Mouse (Mus musculus): Measurements from ENCODE around the gene Sash3. TPM values are rescaled to one million over a fixed set of nuclear protein-coding genes. Genes with fewer than 3 reads are reported as not detected.
A peak's percentile ranks its signal among the peaks of the same experiment; 100 is the strongest.

Sash3 gene
- polyA plus RNA-seq, 1 experiment from 2014 or later: 1.4 TPM

GRCm38 (mm10) chrX:48109316-48109655 lies 37.0 kb upstream of the Sash3 start:
- Histone ChIP-seq H3K4me1 (ENCODE audit: control insufficient read depth, insufficient read depth, low read length) (no peaks in the 10 kb centered on the region), H3K9ac (ENCODE audit: low read depth, low read length) (no peak overlapping the region), H3K36me3 (ENCODE audit: control insufficient read depth, insufficient read depth, low read length) (no peaks in the 10 kb centered on the region), H3K27me3 (ENCODE audit: control insufficient read depth, insufficient read depth, low read length) (no peaks in the 10 kb centered on the region), H3K27ac (ENCODE audit: low read depth, low read length) (no peak overlapping the region), H3K9me3 (ENCODE audit: control insufficient read depth, low read length) (no peaks in the 10 kb centered on the region), H3K4me2 (replicated peaks; ENCODE audit: low read depth, low read length) (no peak overlapping the region), H3K4me3 (ENCODE audit: low read length) (no peak overlapping the region)
- WGBS: 84% methylated on average over 3 of the region's 3 CpGs
- ATAC-seq (ENCODE audit: low FRiP score, low TSS enrichment): no peak

- Histone ChIP-seq H3K9ac (ENCODE audit: low read depth, low read length) (no peak overlapping the region), H3K9me3 (ENCODE audit: control insufficient read depth, low read length) (no peaks in the 10 kb centered on the region), H3K27ac (ENCODE audit: low read depth, low read length) (no peak overlapping the region), H3K4me2 (replicated peaks; ENCODE audit: low read depth, low read length) (no peak overlapping the region), H3K4me3 (ENCODE audit: low read length) (no peak overlapping the region), H3K4me1 (ENCODE audit: control insufficient read depth, insufficient read depth, low read length) (no peaks in the 10 kb centered on the region), H3K36me3 (ENCODE audit: control insufficient read depth, insufficient read depth, low read length) (no peaks in the 10 kb centered on the region), H3K27me3 (ENCODE audit: control insufficient read depth, insufficient read depth, low read length) (no peaks in the 10 kb centered on the region)
- no peak for ATAC-seq (ENCODE audit: low FRiP score, low TSS enrichment)
Measured at GRCm38 (mm10) chrX:48119294-48119693, 26.9 kb upstream of the Sash3 start.

GRCm38 (mm10) chrX:48124132-48125071 lies 21.8 kb upstream of the Sash3 start:
- peak; percentile 66; the same call in 1 of the 2 replicates for ATAC-seq (ENCODE audit: low FRiP score, low TSS enrichment)
- Histone ChIP-seq H3K27ac (ENCODE audit: low read depth, low read length) (no peak overlapping the region), H3K4me2 (replicated peaks; ENCODE audit: low read depth, low read length) (peak overlapping the region; percentile 19; the same call in 1 of the 2 replicates)

GRCm38 (mm10) chrX:48126903-48127476 lies 19.2 kb upstream of the Sash3 start:
- ATAC-seq (ENCODE audit: low FRiP score, low TSS enrichment): peak; percentile 79
- Histone ChIP-seq H3K36me3 (ENCODE audit: control insufficient read depth, insufficient read depth, low read length) (no peaks in the 10 kb centered on the region), H3K27me3 (ENCODE audit: control insufficient read depth, insufficient read depth, low read length) (no peaks in the 10 kb centered on the region; the same call in 1 of the 2 replicates), H3K4me1 (ENCODE audit: control insufficient read depth, insufficient read depth, low read length) (no peaks in the 10 kb centered on the region), H3K9ac (ENCODE audit: low read depth, low read length) (no peak overlapping the region), H3K4me2 (replicated peaks; ENCODE audit: low read depth, low read length) (no peak overlapping the region), H3K4me3 (ENCODE audit: low read length) (no peak overlapping the region), H3K27ac (ENCODE audit: low read depth, low read length) (no peak overlapping the region), H3K9me3 (ENCODE audit: control insufficient read depth, low read length) (no peaks in the 10 kb centered on the region)
- WGBS: 49% methylated on average over 6 of the region's 6 CpGs

More at GRCm38 (mm10) chrX:48124132-48125071, 21.8 kb upstream of the Sash3 start:
- Histone ChIP-seq H3K9ac (ENCODE audit: low read depth, low read length) (no peak overlapping the region), H3K4me3 (ENCODE audit: low read length) (no peak overlapping the region), H3K27me3 (ENCODE audit: control insufficient read depth, insufficient read depth, low read length) (no peaks in the 10 kb centered on the region), H3K4me1 (ENCODE audit: control insufficient read depth, insufficient read depth, low read length) (no peaks in the 10 kb centered on the region), H3K9me3 (ENCODE audit: control insufficient read depth, low read length) (no peaks in the 10 kb centered on the region), H3K36me3 (ENCODE audit: control insufficient read depth, insufficient read depth, low read length) (no peaks in the 10 kb centered on the region)
- 35% methylated on average over 17 of the region's 17 CpGs for WGBS

GRCm38 (mm10) chrX:48127502-48128218 lies 18.6 kb upstream of the Sash3 start:
- Histone ChIP-seq H3K9ac (ENCODE audit: low read depth, low read length) (no peak overlapping the region), H3K27me3 (ENCODE audit: control insufficient read depth, insufficient read depth, low read length) (no peaks in the 10 kb centered on the region; the same call in 1 of the 2 replicates), H3K4me2 (replicated peaks; ENCODE audit: low read depth, low read length) (no peak overlapping the region), H3K4me3 (ENCODE audit: low read length) (no peak overlapping the region), H3K4me1 (ENCODE audit: control insufficient read depth, insufficient read depth, low read length) (no peaks in the 10 kb centered on the region), H3K27ac (ENCODE audit: low read depth, low read length) (no peak overlapping the region), H3K36me3 (ENCODE audit: control insufficient read depth, insufficient read depth, low read length) (no peaks in the 10 kb centered on the region), H3K9me3 (ENCODE audit: control insufficient read depth, low read length) (no peaks in the 10 kb centered on the region)
- peak; percentile 52; the same call in 1 of the 2 replicates for ATAC-seq (ENCODE audit: low FRiP score, low TSS enrichment)
- WGBS: 77% methylated on average over 6 of the region's 6 CpGs

GRCm38 (mm10) chrX:48129167-48129566 lies 17.1 kb upstream of the Sash3 start:
- Histone ChIP-seq H3K9ac (ENCODE audit: low read depth, low read length) (no peak overlapping the region), H3K27ac (ENCODE audit: low read depth, low read length) (no peak overlapping the region), H3K4me3 (ENCODE audit: low read length) (no peak overlapping the region), H3K9me3 (ENCODE audit: control insufficient read depth, low read length) (no peaks in the 10 kb centered on the region), H3K36me3 (ENCODE audit: control insufficient read depth, insufficient read depth, low read length) (no peaks in the 10 kb centered on the region), H3K4me2 (replicated peaks; ENCODE audit: low read depth, low read length) (no peak overlapping the region), H3K4me1 (ENCODE audit: control insufficient read depth, insufficient read depth, low read length) (no peaks in the 10 kb centered on the region), H3K27me3 (ENCODE audit: control insufficient read depth, insufficient read depth, low read length) (no peaks in the 10 kb centered on the region; the same call in 1 of the 2 replicates)
- 57% methylated on average over 1 of the region's 1 CpGs for WGBS
- ATAC-seq (ENCODE audit: low FRiP score, low TSS enrichment): no peak

- no peak overlapping the region for H3K27ac ChIP-seq (ENCODE audit: low read depth, low read length)
- no peaks in the 10 kb centered on the region for H3K27me3 ChIP-seq (ENCODE audit: control insufficient read depth, insufficient read depth, low read length)
- no peak for ATAC-seq (ENCODE audit: low FRiP score, low TSS enrichment)
- H3K4me3 ChIP-seq (ENCODE audit: low read length): no peak overlapping the region
- no peaks in the 10 kb centered on the region for H3K9me3 ChIP-seq (ENCODE audit: control insufficient read depth, low read length)
- WGBS: 85% methylated on average over 4 of the region's 4 CpGs
- H3K9ac ChIP-seq (ENCODE audit: low read depth, low read length): no peak overlapping the region
- H3K36me3 ChIP-seq (ENCODE audit: control insufficient read depth, insufficient read depth, low read length): no peaks in the 10 kb centered on the region
- no peaks in the 10 kb centered on the region for H3K4me1 ChIP-seq (ENCODE audit: control insufficient read depth, insufficient read depth, low read length)
- H3K4me2 ChIP-seq (replicated peaks; ENCODE audit: low read depth, low read length): no peak overlapping the region
Measured at GRCm38 (mm10) chrX:48136935-48137334, 9.3 kb upstream of the Sash3 start.

- WGBS: 73% methylated on average over 6 of the region's 6 CpGs
- Histone ChIP-seq H3K9ac (ENCODE audit: low read depth, low read length) (no peak overlapping the region), H3K4me2 (replicated peaks; ENCODE audit: low read depth, low read length) (no peak overlapping the region), H3K4me1 (ENCODE audit: control insufficient read depth, insufficient read depth, low read length) (no peaks in the 10 kb centered on the region), H3K4me3 (ENCODE audit: low read length) (no peak overlapping the region), H3K9me3 (ENCODE audit: control insufficient read depth, low read length) (no peaks in the 10 kb centered on the region), H3K27ac (ENCODE audit: low read depth, low read length) (no peak overlapping the region), H3K36me3 (ENCODE audit: control insufficient read depth, insufficient read depth, low read length) (no peaks in the 10 kb centered on the region), H3K27me3 (ENCODE audit: control insufficient read depth, insufficient read depth, low read length) (no peaks in the 10 kb centered on the region)
- ATAC-seq (ENCODE audit: low FRiP score, low TSS enrichment): no peak
Measured at GRCm38 (mm10) chrX:48138011-48138410, 8.2 kb upstream of the Sash3 start.

Data from kidney, embryonic 14.5 days (tissue).